Mouse (Mus musculus) cerebellum, adult 11-12 months (tissue): ENCODE results near the gene Hist2h2aa1.
"Not testable (repeated sequence)": the region's sequence is repeated elsewhere in the genome, so short reads cannot be mapped to it uniquely, and the experiment has no call there.

Experiments
- DNase-seq: peaks from one replicate; pipeline ENCODE4 v3.0.0; 2022

Gene Hist2h2aa1

DNA sequence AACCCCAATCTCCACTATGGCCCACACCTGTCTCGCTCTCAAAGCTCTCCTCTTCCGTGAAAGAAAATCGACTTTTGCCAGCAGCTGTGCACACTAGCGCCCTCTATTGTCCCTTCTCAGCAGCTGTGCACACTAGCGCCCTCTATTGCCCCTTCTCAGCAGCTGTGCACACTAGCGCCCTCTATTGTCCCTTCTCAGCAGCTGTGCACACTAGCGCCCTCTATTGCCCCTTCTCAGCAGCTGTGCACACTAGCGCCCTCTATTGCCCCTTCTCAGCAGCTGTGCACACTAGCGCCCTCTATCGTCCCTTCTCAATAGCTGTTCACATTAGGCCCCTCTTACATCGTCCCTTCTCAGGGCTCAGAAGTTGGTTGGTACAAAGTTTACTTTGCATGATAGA lies 42.0 kb downstream of the Hist2h2aa1 start:
- not testable (repeated sequence) for DNase-seq

DNA sequence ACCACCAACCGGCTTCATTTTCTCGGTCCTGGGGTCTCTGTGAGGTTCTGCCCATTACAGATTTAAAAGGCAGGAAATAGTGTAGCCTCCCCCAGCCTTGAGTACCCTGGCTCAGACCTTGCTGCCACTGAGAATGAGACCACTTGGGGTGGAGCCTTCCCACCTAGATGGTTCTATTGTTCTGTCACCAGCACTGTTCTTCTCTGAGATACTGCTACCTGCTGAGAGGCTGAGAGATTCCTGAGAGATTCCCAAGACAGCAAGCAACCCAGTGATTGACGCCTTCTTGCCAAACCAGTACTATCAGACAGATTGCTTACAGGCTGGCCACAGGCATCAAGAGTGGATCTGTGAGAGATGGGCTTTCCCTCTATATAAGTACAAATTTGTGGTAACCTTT lies 43.9 kb downstream of the Hist2h2aa1 start:
- DNase-seq, result no peak

DNA sequence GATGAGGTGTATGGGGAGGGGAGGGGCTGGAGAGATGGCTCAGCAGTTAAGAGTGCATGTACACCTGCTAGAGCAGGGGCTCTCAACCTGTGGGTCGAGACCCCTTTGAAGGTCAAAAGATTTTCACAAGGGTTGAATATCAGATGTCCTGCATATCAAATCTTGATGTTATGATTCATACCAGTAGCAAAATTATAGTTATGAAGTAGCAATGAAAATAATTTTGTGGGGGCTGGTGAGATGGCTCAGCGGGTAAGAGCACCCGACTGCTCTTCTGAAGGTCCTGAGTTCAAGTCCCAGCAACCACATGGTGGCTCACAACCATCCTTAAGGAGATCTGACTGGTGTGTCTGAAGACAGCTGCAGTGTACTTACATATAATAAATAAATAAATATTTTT lies 45.4 kb downstream of the Hist2h2aa1 start:
- not testable (repeated sequence) for DNase-seq

DNA sequence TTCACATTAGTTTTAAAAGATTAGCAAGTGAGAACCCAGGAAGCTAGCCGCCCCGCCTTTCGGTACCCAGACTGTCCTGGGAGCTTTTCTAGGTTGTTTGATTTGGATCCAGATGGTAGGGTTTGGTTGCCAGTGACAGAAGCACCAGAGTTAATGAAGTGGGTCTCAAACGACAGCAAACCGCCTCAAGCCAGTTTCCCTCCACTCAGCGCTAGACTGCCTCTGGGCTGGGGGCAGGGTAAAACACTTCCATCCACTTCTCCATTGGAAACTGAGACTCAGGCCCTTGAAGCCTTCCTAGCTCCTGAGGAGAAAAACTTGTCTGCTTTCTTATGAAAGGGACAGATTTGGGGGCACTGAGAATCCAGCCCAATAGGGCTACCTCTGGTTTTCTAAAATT lies 47.3 kb downstream of the Hist2h2aa1 start:
- no peak for DNase-seq

- DNase-seq, result no peak
Observed at GRCm38 (mm10) chr3:96293368-96293767, 48.1 kb downstream of the Hist2h2aa1 start.

GRCm38 (mm10) chr3:96293787-96294186 lies 48.5 kb downstream of the Hist2h2aa1 start, which contains the start of gene Fcgr1:
TSS of gene Fcgr1 (minus strand) at chr3:96293969.
- DNase-seq, result no peak
